Mouse (Mus musculus) liver, embryonic 11.5 days (tissue): Measurements from ENCODE around the gene C1qc. TPM values are rescaled to one million over a fixed set of nuclear protein-coding genes. Genes with fewer than 3 reads are reported as not detected.

Source experiments
- ATAC-seq: fragments of 200-750 bp; cut with Nextera tagmentation; replicated peaks from 2 replicates; pipeline ENCODE4 v1.8.0; 2017; ENCODE audit warnings: moderate number of reproducible peaks, mild to moderate bottlenecking, moderate TSS enrichment, moderate library complexity; ENCODE audit not compliant: low FRiP score
- DNase-seq: peaks from one replicate; pipeline ENCODE4 v3.0.0-alpha.2; 2017; ENCODE audit warnings: low spot score
- H3K27ac ChIP-seq: fragments of 300-500 bp; sonication (generic); 2 replicates; pipeline ENCODE4 v1.5.1; 2014; ENCODE audit warnings: mild to moderate bottlenecking, low read depth, low read length, control low read depth
- H3K27me3 ChIP-seq: fragments of 300-500 bp; sonication (generic); replicated peaks from 2 replicates; pipeline ENCODE4 v1.6.1; 2014; ENCODE audit warnings: low read length, mixed read lengths; ENCODE audit not compliant: control insufficient read depth, insufficient read depth
- H3K36me3 ChIP-seq: fragments of 300-500 bp; sonication (generic); 2 replicates; pipeline ENCODE4 v1.6.1; 2014; ENCODE audit warnings: mild to moderate bottlenecking, low read length, moderate library complexity, mixed read lengths; ENCODE audit not compliant: control insufficient read depth, insufficient read depth
- H3K4me1 ChIP-seq: fragments of 300-500 bp; sonication (generic); replicated peaks from 2 replicates; pipeline ENCODE4 v1.6.1; 2014; ENCODE audit warnings: low read length, mixed read lengths; ENCODE audit not compliant: control insufficient read depth, insufficient read depth
- H3K4me2 ChIP-seq: fragments of 300-500 bp; sonication (generic); 2 replicates; pipeline ENCODE4 v1.6.1; 2014; ENCODE audit warnings: mild to moderate bottlenecking, control low read depth, moderate library complexity
- H3K4me3 ChIP-seq: fragments of 300-500 bp; sonication (generic); 2 replicates; pipeline ENCODE4 v1.5.1; 2014; ENCODE audit warnings: low read depth, low read length, control low read depth
- H3K9ac ChIP-seq: fragments of 300-500 bp; sonication (generic); 2 replicates; pipeline ENCODE4 v1.6.1; 2014; ENCODE audit warnings: low read depth, low read length, control low read depth
- H3K9me3 ChIP-seq: fragments of 300-500 bp; sonication (generic); 2 replicates; pipeline ENCODE4 v1.6.1; 2016; ENCODE audit warnings: low read length, inconsistent platforms, mixed read lengths; ENCODE audit not compliant: control insufficient read depth
- WGBS: fragments of 180-500 bp; shearing (Covaris S2); extraction: QIAGEN DNeasy Blood & Tissue Kit; methylation state at CpG from one replicate; pipeline ENCODE4 v1.1.7; 2014; 5-methylcytosine and 5-hydroxymethylcytosine counted together
- polyA plus RNA-seq: library from polyadenylated mRNA; unstranded; fragments of >200 nt; fragmentation: Nextera tagmentation; extraction: Ambion mirVana; gene quantifications from 2 replicates; pipeline ENCODE4 v1.2.1, GENCODE M21; 2014

Gene C1qc
- polyA plus RNA-seq, 1 experiment from 2014 or later, result 42.0 TPM

DNA sequence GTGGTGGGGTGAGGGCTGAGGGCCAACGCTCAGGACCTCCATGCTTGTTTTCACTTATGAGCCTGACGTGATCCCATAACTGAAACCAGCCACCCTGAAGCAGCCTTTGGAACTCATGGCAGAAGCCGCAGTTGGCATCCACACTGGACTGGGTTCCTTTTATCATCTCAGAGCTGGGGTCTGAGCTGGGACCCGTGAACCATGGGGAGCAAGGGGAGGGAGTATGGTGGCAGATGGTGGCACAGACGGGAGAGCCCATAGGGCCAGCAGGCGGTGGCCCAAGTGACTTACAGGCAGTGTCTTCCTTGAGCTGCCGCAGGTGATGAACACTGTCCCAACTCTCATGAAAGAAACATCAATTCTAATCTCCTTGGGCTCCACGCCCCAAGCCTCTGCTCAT is 26.0 kb upstream of the C1qc start:
- WGBS, result 75% methylated on average over 8 of the region's 8 CpGs
- ATAC-seq (no peak), DNase-seq (no peak)
- Histone ChIP-seq H3K27me3 (peaks cover 11% of the 10 kb centered on the region), H3K4me3 (no peak overlapping the region), H3K4me2 (no peak overlapping the region), H3K9ac (no peak overlapping the region), H3K9me3 (no peaks in the 10 kb centered on the region), H3K27ac (no peak overlapping the region), H3K4me1 (no peaks in the 10 kb centered on the region), H3K36me3 (no peaks in the 10 kb centered on the region)

DNA sequence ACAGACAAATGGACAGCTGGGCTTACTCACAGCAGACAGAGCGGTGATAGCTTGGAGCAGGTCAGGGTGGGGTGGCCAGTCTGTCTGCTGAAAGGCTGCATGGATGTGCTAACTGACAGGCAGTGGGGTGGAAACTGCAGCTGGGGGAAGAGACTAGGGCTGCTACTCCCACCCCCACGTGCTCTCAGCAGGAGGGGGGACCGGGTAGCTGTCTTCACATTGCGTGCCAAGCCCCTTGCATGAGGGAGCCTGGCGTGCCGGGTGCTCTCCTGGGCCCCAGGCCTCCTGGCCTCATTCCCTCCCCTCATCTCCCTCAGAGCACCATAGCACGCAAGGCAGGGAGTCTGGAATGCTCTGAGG is 24.3 kb upstream of the C1qc start:
- H3K4me2 ChIP-seq, result no peak overlapping the region
- WGBS, result 38% methylated on average over 7 of the region's 7 CpGs
- H3K4me1 ChIP-seq, result no peaks in the 10 kb centered on the region
- peaks cover 19% of the 10 kb centered on the region for H3K27me3 ChIP-seq
- no peak for ATAC-seq
- no peaks in the 10 kb centered on the region for H3K36me3 ChIP-seq
- H3K4me3 ChIP-seq, result no peak overlapping the region
- no peak for DNase-seq
- no peaks in the 10 kb centered on the region for H3K9me3 ChIP-seq
- no peak overlapping the region for H3K9ac ChIP-seq
- H3K27ac ChIP-seq, result no peak overlapping the region

DNA sequence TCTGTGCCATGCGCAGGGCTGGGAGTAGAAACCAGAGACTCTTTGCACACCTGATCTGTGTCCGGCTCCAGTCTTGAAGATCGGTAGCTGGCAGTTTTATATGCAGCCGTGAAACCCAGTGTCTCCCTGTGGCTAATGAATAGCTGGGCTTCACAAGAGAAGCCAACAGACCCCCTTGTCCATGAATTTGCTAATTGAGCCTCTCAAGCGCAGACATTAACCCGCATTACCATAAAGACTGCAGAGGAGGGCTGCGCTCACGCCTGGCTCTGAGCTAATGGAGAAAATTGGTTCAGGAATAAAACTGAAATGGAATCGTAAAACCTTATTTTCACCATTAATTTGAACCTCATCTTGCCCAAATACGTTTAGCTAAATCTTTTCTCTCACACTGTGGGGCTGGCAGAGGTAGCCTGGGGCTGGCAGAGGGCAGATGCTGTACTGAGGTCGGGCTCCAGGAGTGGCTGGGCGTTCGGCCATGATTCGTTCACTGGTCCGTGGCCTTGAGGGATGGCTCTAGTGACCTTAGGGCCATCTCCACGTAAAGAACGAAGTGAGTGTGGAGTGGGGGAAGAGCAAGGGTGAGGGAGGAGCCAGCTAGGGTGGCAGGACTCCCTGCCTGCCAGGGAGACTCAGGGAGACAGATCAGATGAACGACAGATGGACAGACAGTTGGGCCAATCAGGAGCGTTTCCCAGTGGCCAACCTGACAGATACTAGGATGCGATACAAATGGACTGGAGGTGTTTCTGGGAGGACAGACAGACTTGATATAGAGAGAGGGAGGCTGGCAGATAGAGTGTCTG is 23.7 kb upstream of the C1qc start:
- no peaks in the 10 kb centered on the region for H3K4me1 ChIP-seq
- H3K4me2 ChIP-seq, result no peak overlapping the region
- H3K36me3 ChIP-seq, result no peaks in the 10 kb centered on the region
- no peak overlapping the region for H3K9ac ChIP-seq
- no peak overlapping the region for H3K4me3 ChIP-seq
- H3K9me3 ChIP-seq, result no peaks in the 10 kb centered on the region
- WGBS, result 70% methylated on average over 20 of the region's 20 CpGs
- DNase-seq (no peak), ATAC-seq (no peak)
- no peak overlapping the region for H3K27ac ChIP-seq
- H3K27me3 ChIP-seq, result peaks cover 24% of the 10 kb centered on the region

DNA sequence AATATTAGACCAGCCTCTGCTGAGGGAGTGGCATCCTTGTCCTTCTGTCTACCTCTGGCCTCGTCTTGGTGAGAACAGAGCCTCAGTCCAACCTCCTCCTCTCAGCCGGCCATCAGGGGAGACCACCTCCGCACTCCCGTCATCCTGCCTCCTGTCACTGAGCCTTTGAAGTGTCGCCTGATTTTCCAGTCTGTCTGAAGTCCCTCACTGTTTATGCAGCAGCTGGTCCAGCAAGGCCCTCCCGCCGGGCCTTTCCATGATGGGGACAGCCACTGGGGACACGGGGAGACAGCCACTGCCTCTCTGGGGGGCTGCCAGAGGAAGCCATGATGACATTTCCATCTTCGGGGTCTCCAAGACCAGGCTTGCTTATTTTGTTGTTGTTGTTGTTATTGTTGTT is 20.0 kb upstream of the C1qc start:
- Histone ChIP-seq H3K9me3 (no peaks in the 10 kb centered on the region), H3K9ac (no peak overlapping the region), H3K27me3 (peaks cover 34% of the 10 kb centered on the region), H3K4me3 (no peak overlapping the region), H3K36me3 (no peaks in the 10 kb centered on the region), H3K4me1 (no peaks in the 10 kb centered on the region), H3K27ac (no peak overlapping the region), H3K4me2 (no peak overlapping the region)
- no peak for ATAC-seq
- no peak for DNase-seq
- 34% methylated on average over 9 of the region's 9 CpGs for WGBS

DNA sequence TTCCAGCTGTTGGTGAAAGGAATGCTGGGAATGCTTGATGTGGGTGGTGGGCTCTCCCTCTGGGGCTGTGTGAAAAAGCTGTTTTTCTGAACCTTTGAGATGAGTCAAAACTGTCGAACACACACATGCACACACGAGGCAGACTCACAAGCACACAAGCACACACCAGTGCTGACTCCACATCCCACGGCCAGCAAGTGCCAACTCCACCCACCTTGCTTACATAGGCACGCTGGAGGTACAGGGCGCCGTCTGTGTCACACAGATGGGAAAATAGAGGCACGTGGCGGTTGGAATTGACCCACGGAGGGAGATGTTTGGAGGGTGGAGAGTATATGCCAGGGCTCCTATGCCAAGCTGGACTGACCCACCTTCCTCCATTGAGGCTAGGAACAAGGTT is 18.9 kb upstream of the C1qc start:
- Histone ChIP-seq H3K36me3 (no peaks in the 10 kb centered on the region), H3K27ac (no peak overlapping the region)
- WGBS, result 35% methylated on average over 9 of the region's 9 CpGs

DNA sequence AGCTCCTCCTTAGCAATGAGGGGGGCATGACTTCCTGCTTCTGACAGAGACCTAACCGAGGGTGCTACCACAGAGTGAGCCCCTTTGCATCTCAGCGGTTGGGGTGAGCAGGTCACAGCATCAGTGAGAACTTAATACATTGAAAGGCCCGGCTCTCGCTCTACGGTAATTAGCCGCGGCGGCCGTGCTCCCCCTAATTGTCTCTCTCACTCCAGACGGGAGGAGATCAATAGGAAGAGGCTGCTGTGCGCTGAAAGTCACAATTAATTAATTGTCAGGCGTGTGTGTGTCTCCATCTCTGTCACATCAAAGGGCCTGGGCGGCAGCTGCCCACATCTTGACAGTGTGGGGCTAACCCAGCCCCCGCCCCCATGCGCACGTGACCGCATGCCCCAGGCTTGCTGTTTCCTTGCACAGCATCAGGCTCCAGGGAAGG is 18.4 kb upstream of the C1qc start:
- Histone ChIP-seq H3K27ac (no peak overlapping the region), H3K9ac (no peak overlapping the region), H3K4me1 (no peaks in the 10 kb centered on the region), H3K4me2 (no peak overlapping the region), H3K36me3 (no peaks in the 10 kb centered on the region), H3K4me3 (no peak overlapping the region), H3K9me3 (no peaks in the 10 kb centered on the region), H3K27me3 (peaks cover 40% of the 10 kb centered on the region)
- ATAC-seq (no peak), DNase-seq (no peak)
- 14% methylated on average over 17 of the region's 17 CpGs for WGBS

More for the DNA sequence above, 18.9 kb upstream of the C1qc start:
- Histone ChIP-seq H3K4me3 (no peak overlapping the region), H3K27me3 (peaks cover 36% of the 10 kb centered on the region), H3K9me3 (no peaks in the 10 kb centered on the region), H3K4me1 (no peaks in the 10 kb centered on the region), H3K4me2 (no peak overlapping the region), H3K9ac (no peak overlapping the region)
- DNase-seq (no peak), ATAC-seq (no peak)

DNA sequence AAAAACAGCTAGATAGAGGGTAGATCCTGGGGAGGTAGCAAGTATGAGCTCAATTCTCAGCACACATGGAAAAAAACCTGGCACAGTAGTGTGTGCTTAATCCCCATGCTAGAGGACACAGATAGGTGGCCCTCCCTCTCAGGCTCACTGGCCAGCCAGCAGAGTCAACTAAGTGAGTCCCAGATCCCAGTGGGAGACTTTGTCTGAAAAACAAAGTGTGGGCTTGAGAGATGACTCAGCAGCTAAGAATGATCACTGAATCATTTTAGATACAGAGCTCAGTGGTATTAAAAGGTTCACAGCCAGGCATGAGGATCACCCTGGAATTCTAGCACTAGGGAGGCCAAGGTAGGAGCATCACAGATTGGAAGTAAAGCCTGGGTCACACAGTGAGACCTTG is 14.9 kb upstream of the C1qc start:
- H3K9ac ChIP-seq, result no peak overlapping the region
- ATAC-seq (no peak), DNase-seq (no peak)
- no peaks in the 10 kb centered on the region for H3K36me3 ChIP-seq
- peaks cover 62% of the 10 kb centered on the region for H3K27me3 ChIP-seq
- H3K4me3 ChIP-seq, result no peak overlapping the region
- H3K4me2 ChIP-seq, result no peak overlapping the region
- no peaks in the 10 kb centered on the region for H3K4me1 ChIP-seq
- H3K9me3 ChIP-seq, result no peaks in the 10 kb centered on the region
- no peak overlapping the region for H3K27ac ChIP-seq

DNA sequence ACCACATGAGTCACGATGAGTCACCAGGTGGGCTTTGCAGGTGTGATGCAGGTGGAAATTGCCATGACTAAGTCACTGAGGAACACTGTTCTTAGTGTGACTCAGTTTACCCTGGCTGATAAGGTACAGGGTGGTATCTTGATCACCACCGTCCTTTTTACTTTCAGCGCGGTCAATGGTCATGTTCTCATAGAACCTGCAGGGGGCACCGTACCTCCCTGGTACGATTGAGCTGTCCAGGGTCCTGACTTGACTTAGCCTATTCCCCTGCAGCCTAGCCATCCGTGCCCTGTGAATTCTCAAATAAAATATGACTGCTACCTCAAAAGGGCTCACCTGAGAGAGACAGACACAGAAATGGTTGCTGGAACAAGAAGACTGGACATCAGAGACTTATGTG is 14.2 kb upstream of the C1qc start:
- no peak for ATAC-seq
- 13% methylated on average over 7 of the region's 7 CpGs for WGBS
- H3K27ac ChIP-seq, result no peak overlapping the region
- no peaks in the 10 kb centered on the region for H3K4me1 ChIP-seq
- peaks cover 61% of the 10 kb centered on the region for H3K27me3 ChIP-seq
- H3K36me3 ChIP-seq, result no peaks in the 10 kb centered on the region
- no peak overlapping the region for H3K4me3 ChIP-seq
- H3K9ac ChIP-seq, result no peak overlapping the region
- H3K4me2 ChIP-seq, result no peak overlapping the region
- no peaks in the 10 kb centered on the region for H3K9me3 ChIP-seq
- DNase-seq, result peak; percentile 54

DNA sequence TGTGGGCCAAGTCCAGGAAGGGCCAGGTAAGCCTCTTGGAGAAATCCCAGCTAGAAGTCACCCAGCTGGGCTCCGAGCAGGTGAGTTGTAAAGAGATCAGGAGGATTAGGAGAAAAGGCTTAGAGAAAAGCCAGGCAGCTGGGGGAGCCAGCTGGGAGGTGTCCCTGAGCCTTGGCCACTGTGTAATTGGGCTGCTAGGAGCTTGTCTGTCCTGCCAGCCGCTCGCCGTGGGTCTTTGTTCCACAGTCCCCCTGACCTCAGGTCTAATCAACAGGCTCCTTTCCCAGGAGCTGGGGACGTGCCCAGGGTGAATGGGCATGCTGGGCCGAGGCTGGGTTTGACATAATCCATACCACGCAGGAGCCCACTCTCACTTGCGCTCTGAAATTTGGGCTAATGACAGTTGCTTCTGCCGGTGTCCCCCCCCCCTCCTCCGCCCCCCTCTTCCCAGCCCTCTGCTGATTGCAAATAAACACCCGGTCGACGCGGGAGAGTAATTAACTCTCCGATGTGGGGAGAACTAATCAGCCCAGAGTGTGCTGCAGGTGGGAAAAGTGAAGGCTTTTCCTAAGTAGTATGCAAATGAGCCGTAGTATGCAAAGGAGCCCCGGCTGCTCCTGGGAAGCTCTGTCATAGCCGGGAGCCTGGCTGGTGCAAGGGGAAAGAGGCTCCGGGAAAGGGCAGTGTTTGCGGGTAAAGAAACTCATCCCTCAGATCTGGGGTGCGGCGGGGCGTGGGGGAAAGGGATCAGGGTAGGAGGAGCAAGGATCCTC is 12.1 kb upstream of the C1qc start:
- Histone ChIP-seq H3K4me2 (no peak overlapping the region), H3K4me3 (no peak overlapping the region), H3K9ac (no peak overlapping the region), H3K27ac (no peak overlapping the region), H3K9me3 (no peaks in the 10 kb centered on the region), H3K36me3 (no peaks in the 10 kb centered on the region), H3K27me3 (peaks cover 44% of the 10 kb centered on the region), H3K4me1 (no peaks in the 10 kb centered on the region)
- 6% methylated on average over 23 of the region's 23 CpGs for WGBS
- no peak for DNase-seq
- ATAC-seq, result no peak
